Mouse (Mus musculus): ENCODE results near the gene Fam19a5. TPM values are rescaled to one million over a fixed set of nuclear protein-coding genes. Genes with fewer than 3 reads are reported as not detected.

Gene Fam19a5
- polyA plus RNA-seq, 1 experiment from 2014 or later: 5.9 TPM

DNA sequence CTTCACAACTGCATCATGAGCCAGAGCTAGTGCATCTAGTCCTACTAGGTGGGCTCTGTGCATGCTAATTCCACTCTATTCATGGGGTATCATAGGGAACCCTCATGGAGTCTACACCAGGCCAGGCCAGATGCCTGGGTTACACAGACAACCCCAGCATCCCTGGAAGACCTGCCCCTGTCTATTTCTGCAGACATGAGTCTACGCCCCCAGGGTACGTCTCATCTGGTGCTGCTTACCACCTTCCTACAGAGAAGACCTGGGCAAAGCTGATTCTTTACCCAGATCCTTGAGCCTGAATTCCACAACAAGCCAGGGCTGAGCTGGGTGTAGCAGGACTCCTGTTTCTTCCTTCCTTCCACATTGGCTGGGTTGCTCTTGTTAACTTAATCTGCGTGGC is 249.6 kb downstream of the Fam19a5 start:
- Histone ChIP-seq H3K9ac (ENCODE audit: low read depth, low read length) (no peak overlapping the region), H3K27me3 (ENCODE audit: insufficient read depth, low read length) (no peaks in the 10 kb centered on the region), H3K27ac (no peak overlapping the region), H3K4me2 (ENCODE audit: low read length) (no peak overlapping the region), H3K9me3 (replicated peaks; ENCODE audit: low read length) (no peaks in the 10 kb centered on the region), H3K4me3 (replicated peaks; ENCODE audit: low read depth, low read length) (no peak overlapping the region), H3K4me1 (replicated peaks; ENCODE audit: insufficient read depth, low read length) (no peaks in the 10 kb centered on the region), H3K36me3 (ENCODE audit: insufficient read depth, low read length) (no peaks in the 10 kb centered on the region)
- TF ChIP-seq CTCF (IDR thresholded peaks at IDR 0.05; ENCODE audit: low read depth): no peak
- DNase-seq (ENCODE audit: low spot score): no peak
- no peak for ATAC-seq (replicated peaks; ENCODE audit: low FRiP score, low read depth)
- 92% methylated on average over 3 of the region's 3 CpGs for WGBS

DNA sequence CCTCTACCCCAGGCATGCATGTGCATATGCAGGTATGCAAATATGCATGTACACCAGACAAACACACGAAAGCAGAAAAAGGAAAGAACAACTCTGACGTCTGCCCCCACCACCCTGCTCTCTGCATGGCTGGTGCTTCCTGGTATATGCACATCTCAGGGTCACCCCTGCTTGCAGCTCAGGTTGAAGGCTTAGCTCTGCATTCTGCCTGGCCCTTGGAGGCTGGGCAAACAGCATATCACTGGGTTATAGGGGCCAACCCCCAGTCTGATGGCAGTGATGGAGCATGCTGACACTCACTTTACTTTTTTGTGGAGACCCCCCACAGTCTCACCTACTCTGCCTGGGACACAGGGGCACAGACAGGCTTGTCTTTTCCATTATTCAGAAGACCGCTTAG is 252.5 kb downstream of the Fam19a5 start:
- WGBS: 77% methylated on average over 3 of the region's 3 CpGs
- H3K4me2 ChIP-seq (ENCODE audit: low read length): no peak overlapping the region
- no peak overlapping the region for H3K9ac ChIP-seq (ENCODE audit: low read depth, low read length)
- ATAC-seq (replicated peaks; ENCODE audit: low FRiP score, low read depth): no peak
- no peaks in the 10 kb centered on the region for H3K4me1 ChIP-seq (replicated peaks; ENCODE audit: insufficient read depth, low read length)
- H3K27ac ChIP-seq: no peak overlapping the region
- H3K27me3 ChIP-seq (ENCODE audit: insufficient read depth, low read length): no peaks in the 10 kb centered on the region
- TF ChIP-seq CTCF (IDR thresholded peaks at IDR 0.05; ENCODE audit: low read depth): no peak
- DNase-seq (ENCODE audit: low spot score): no peak
- H3K4me3 ChIP-seq (replicated peaks; ENCODE audit: low read depth, low read length): no peak overlapping the region
- no peaks in the 10 kb centered on the region for H3K36me3 ChIP-seq (ENCODE audit: insufficient read depth, low read length)
- H3K9me3 ChIP-seq (replicated peaks; ENCODE audit: low read length): no peaks in the 10 kb centered on the region

Small RNAs within 50 kb of the gene (microRNA-seq; reads per million reads assigned to microRNA genes)
- not detected for gene Mir6393

Data from kidney, postnatal 0 days (tissue).